Mouse (Mus musculus) forebrain, embryonic 10.5 days (tissue): ENCODE data around the gene Adam11. TPM values are rescaled to one million over a fixed set of nuclear protein-coding genes. Genes with fewer than 3 reads are reported as not detected.

ENCODE experiments used
- DNase-seq: peaks from one replicate; pipeline ENCODE4 v3.0.0-alpha.2; 2017; ENCODE audit warnings: low spot score; ENCODE audit errors: extremely low spot score
- H3K27ac ChIP-seq: fragments of 300-500 bp; sonication (generic); 2 replicates; pipeline ENCODE4 v1.5.1; 2016; ENCODE audit warnings: mild to moderate bottlenecking
- H3K27me3 ChIP-seq: fragments of 300-500 bp; sonication (generic); 2 replicates; pipeline ENCODE4 v1.6.1; 2016; ENCODE audit warnings: mild to moderate bottlenecking; ENCODE audit not compliant: poor library complexity, severe bottlenecking
- H3K36me3 ChIP-seq: fragments of 300-500 bp; sonication (generic); replicated peaks from 2 replicates; pipeline ENCODE4 v1.6.1; 2016; ENCODE audit warnings: mild to moderate bottlenecking, moderate library complexity
- H3K4me1 ChIP-seq: fragments of 300-500 bp; sonication (generic); 2 replicates; pipeline ENCODE4 v1.6.1; 2016
- H3K4me3 ChIP-seq: fragments of 300-500 bp; sonication (generic); 2 replicates; pipeline ENCODE4 v1.5.1; 2016; ENCODE audit warnings: mild to moderate bottlenecking, moderate library complexity
- H3K9me3 ChIP-seq: fragments of 300-500 bp; sonication (generic); 2 replicates; pipeline ENCODE4 v1.6.1; 2016; ENCODE audit warnings: mild to moderate bottlenecking, moderate library complexity
- WGBS: fragments of 180-500 bp; shearing (Covaris S2); methylation state at CpG from one replicate; pipeline ENCODE4 v1.1.7; 2016; 5-methylcytosine and 5-hydroxymethylcytosine counted together
- polyA plus RNA-seq: library from polyadenylated mRNA; unstranded; fragments of >200 nt; fragmentation: Nextera tagmentation; extraction: Ambion mirVana; gene quantifications from 2 replicates; pipeline ENCODE4 v1.2.1, GENCODE M21; 2016

Adam11 gene
- polyA plus RNA-seq, 1 experiment from 2014 or later = 13.2 TPM

DNA sequence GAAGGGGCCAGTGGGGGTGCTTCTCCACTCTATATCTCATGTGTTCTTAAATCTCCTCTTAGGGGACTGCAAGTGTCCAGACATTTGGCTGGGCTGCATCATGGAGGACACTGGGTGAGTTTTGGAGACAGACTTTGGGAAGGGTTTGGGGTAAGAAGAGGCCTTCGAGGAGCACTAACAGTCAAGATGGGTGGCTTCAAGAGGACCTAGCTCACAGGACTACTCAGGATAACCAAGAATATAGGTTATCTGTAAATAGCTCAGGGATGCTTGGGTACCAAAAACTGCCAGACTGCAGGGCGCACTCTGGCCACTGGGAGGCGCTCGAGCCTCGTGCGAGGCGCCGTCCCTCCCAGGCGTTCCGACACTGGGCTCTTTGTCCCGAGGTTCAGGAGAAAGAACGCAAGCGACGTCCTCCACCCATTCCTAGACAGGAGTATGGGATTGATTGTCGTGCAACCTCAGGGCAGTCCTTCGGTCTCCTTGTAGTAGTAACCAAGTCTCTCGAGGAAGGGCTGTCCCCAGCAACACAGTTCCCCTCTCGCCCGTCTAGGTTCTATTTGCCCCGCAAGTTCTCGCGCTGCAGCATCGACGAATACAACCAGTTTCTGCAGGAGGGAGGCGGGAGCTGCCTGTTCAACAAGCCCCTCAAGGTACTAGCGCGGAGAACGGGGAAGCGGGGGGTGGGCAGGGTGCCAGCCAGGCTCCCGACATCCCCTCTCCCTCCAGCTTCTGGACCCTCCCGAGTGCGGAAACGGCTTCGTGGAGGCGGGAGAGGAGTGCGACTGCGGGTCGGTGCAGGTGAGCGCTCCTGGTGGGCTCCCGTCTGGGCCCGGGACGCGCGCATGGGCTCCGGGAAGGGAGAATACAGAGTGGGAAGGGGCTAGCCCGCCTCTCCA is 12.7 kb downstream of the Adam11 start:
- Histone ChIP-seq H3K36me3 (peaks cover 21% of the 10 kb centered on the region), H3K27ac (peak overlapping the region; percentile 91), H3K27me3 (peaks cover 62% of the 10 kb centered on the region), H3K4me1 (peaks cover 84% of the 10 kb centered on the region), H3K9me3 (no peaks in the 10 kb centered on the region), H3K4me3 (peak overlapping the region; percentile 60)
- under 1% methylated on average over 46 of the region's 46 CpGs for WGBS
- DNase-seq = peak; percentile 90

DNA sequence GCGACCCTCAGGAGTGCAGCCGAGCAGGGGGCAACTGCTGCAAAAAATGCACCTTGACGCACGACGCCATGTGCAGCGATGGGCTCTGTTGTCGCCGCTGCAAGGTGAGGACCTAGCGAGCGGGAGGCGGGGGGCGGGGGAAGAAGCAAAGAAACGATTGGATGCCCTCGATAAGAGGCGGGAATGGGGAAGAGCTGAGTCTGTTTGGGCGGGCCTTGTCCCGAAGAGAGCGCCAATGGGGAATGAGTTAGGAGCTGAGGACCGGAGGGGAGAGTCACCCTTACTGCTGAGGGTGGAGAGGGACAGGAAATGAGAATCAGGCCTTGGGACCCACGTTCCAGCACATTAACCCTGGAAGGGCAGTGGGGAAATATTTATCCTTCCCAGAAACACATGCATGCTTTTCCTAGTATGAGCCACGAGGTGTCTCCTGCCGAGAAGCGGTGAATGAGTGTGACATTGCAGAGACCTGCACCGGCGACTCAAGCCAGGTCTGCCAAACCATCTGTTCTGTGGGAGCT is 13.4 kb downstream of the Adam11 start:
- WGBS = 6% methylated on average over 25 of the region's 25 CpGs
- DNase-seq = peak; percentile 89
- Histone ChIP-seq H3K27me3 (peaks cover 68% of the 10 kb centered on the region), H3K4me1 (peaks cover 84% of the 10 kb centered on the region), H3K9me3 (no peaks in the 10 kb centered on the region), H3K4me3 (peak overlapping the region; percentile 60), H3K27ac (peak overlapping the region; percentile 91), H3K36me3 (peaks cover 21% of the 10 kb centered on the region)

DNA sequence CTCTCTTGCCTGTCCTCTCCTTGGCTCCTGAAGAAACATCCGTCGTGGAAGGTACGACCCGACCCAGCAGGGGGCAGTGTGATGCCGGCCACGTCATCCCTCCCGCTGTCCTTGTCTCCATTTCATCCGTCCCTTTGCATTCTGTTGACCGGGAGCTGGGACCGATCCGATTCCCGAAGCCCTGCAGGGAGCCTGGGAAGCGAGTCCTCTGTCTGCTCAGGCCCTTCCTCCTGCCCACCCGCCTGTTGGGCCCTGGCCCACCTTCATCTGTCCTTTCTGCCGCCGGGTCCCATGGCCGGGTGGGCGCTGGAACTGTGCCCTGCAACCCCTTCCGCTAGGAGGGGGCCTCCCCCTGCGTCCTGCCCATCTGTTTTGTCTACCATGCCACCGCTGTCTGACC is 16.4 kb downstream of the Adam11 start:
- Histone ChIP-seq H3K27ac (peak overlapping the region; percentile 78), H3K4me3 (peak overlapping the region; percentile 40), H3K27me3 (peaks cover 57% of the 10 kb centered on the region), H3K9me3 (no peaks in the 10 kb centered on the region), H3K36me3 (peaks cover 21% of the 10 kb centered on the region), H3K4me1 (peaks cover 69% of the 10 kb centered on the region)
- DNase-seq = peak; percentile 60
- WGBS = 32% methylated on average over 21 of the region's 21 CpGs

- H3K27ac ChIP-seq = peak overlapping the region; percentile 78
- peak overlapping the region; percentile 40 for H3K4me3 ChIP-seq
- peaks cover 21% of the 10 kb centered on the region for H3K36me3 ChIP-seq
- H3K4me1 ChIP-seq = peaks cover 63% of the 10 kb centered on the region
- H3K27me3 ChIP-seq = peaks cover 52% of the 10 kb centered on the region
- 29% methylated on average over 14 of the region's 14 CpGs for WGBS
- H3K9me3 ChIP-seq = no peaks in the 10 kb centered on the region
- no peak for DNase-seq
Measured at GRCm38 (mm10) chr11:102778165-102778564, 16.9 kb downstream of the Adam11 start.

DNA sequence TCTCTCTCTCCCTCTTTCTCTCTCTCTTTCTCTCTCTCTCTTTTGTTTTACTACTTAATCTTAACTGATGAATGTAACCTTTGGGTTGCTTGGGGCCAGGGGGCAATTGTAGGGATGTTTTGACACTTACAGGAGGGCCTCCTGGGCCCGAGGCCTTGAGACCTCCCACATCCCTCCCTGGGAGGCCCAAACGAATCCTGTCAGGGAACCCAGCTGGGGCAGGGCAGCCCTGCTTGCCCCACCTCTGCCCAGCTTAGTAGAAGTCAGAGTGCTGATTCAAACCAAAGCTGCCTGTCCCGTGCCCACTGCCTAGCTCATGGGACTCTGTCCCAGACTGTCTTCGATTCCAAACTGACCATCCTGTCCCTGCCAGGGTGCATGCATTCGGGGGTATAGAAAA is 17.4 kb downstream of the Adam11 start:
- peaks cover 21% of the 10 kb centered on the region for H3K36me3 ChIP-seq
- H3K9me3 ChIP-seq = no peaks in the 10 kb centered on the region
- no peak for DNase-seq
- peaks cover 49% of the 10 kb centered on the region for H3K27me3 ChIP-seq
- H3K4me3 ChIP-seq = no peak overlapping the region
- peak overlapping the region; percentile 37; the same call in 1 of the 2 replicates for H3K27ac ChIP-seq
- peaks cover 59% of the 10 kb centered on the region for H3K4me1 ChIP-seq
- WGBS = 39% methylated on average over 5 of the region's 5 CpGs

DNA sequence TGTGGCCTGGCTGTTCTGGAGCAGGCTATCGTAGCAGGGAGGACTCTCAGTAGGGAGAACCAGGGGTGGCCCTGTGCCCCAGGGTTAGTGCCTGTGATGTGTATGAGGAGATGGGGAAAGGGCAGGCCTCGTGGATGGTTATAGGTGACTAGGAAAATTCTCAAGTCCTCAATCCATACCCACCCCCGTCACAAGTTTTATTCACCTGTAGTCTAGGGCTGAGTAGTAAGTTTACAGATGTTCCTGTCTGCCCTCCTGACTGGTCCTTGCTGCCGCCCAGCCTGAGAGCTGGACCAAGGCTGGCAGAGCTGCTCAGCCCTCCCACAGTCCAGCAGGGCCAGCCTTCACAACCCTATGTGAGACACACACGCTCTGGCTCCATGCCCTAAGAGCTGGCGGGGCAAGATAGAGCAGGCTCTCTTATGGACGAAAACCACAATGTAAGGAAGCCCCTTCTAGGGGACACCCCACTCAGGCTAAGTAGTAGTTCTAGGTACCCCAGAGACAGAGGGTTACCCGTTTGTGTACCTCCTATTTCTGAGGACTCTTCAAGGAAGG is 17.9 kb downstream of the Adam11 start:
- no peak for DNase-seq
- Histone ChIP-seq H3K36me3 (peaks cover 21% of the 10 kb centered on the region), H3K27ac (0 out of 2 replicates have a peak overlapping the region, but pooled peaks have one; percentile 37), H3K4me3 (no peak overlapping the region), H3K9me3 (no peaks in the 10 kb centered on the region), H3K27me3 (peaks cover 49% of the 10 kb centered on the region), H3K4me1 (peaks cover 54% of the 10 kb centered on the region)
- 84% methylated on average over 8 of the region's 8 CpGs for WGBS

DNA sequence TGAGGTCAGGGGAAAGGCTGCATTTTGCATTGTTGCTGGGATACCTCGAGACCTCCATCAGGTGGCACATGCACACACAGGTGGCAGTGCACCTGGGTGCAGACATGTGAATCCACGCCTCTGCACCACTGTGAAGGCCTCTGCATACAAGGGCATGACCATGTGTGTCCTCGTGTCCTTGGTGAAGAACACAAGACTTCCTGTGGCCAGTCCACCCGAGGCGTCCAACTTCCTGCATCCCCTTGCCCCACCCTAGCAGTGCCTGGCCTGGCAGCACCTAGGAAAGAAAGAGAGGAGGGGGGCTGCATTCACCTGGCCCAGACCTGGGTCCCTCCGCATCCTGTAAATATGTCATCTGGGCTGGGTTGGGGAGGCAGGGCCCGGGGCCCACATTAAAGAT is 18.6 kb downstream of the Adam11 start:
- Histone ChIP-seq H3K4me1 (peaks cover 47% of the 10 kb centered on the region), H3K27me3 (peaks cover 49% of the 10 kb centered on the region), H3K27ac (no peak overlapping the region), H3K9me3 (no peaks in the 10 kb centered on the region), H3K4me3 (no peak overlapping the region), H3K36me3 (peaks cover 21% of the 10 kb centered on the region)
- 87% methylated on average over 7 of the region's 7 CpGs for WGBS
- no peak for DNase-seq

DNA sequence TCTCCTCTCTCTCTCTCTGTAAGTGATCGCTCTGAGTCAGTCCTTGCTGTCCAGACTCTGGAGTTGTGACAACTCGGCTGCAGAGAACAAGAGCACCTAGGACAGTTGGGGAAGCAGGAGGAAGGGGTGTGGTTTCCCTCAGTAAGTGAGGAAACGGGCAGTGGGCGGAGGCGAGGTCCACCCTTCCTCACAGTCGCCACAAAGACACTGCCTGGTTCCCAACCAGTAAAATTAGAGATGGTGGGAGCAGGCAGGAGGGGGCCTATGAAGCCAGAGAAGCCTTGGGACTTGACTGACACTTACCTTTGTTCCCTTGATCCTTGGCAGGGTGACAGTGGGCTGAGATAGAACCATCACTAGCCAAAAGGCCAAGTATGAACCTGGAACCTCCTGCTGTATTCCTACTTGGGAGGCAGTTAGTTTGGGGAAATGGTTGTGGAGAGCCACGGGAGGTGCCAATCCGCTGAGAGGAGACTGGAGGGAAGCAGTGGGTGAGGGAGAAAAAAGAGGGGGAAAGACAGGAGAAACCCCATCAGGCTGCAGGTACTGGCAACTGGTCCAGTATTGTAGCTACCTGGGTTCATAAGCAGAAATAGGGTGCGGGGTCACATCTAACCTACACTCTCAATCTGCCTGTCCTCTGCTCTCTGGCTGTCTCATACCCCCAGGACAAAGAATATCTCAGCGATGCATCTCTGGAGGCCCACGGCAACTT is 19.2 kb downstream of the Adam11 start:
- no peak overlapping the region for H3K4me3 ChIP-seq
- H3K27ac ChIP-seq = 0 out of 2 replicates have a peak overlapping the region, but pooled peaks have one; percentile 4
- no peaks in the 10 kb centered on the region for H3K9me3 ChIP-seq
- H3K27me3 ChIP-seq = peaks cover 45% of the 10 kb centered on the region
- 55% methylated on average over 11 of the region's 11 CpGs for WGBS
- peaks cover 41% of the 10 kb centered on the region for H3K4me1 ChIP-seq
- no peak for DNase-seq
- peaks cover 21% of the 10 kb centered on the region for H3K36me3 ChIP-seq

- Histone ChIP-seq H3K4me1 (peaks cover 38% of the 10 kb centered on the region), H3K4me3 (no peak overlapping the region), H3K36me3 (peaks cover 20% of the 10 kb centered on the region), H3K27me3 (peaks cover 40% of the 10 kb centered on the region), H3K9me3 (no peaks in the 10 kb centered on the region), H3K27ac (0 out of 2 replicates have a peak overlapping the region, but pooled peaks have one; percentile 4)
- DNase-seq = no peak
- 78% methylated on average over 10 of the region's 10 CpGs for WGBS
Measured at GRCm38 (mm10) chr11:102780986-102781351, 19.7 kb downstream of the Adam11 start.

- no peak for DNase-seq
- WGBS = 88% methylated on average over 4 of the region's 4 CpGs
- peaks cover 38% of the 10 kb centered on the region for H3K4me1 ChIP-seq
Measured at GRCm38 (mm10) chr11:102781523-102781922, 20.3 kb downstream of the Adam11 start.

GRCm38 (mm10) chr11:102783443-102783842 is 22.2 kb downstream of the Adam11 start:
- H3K27me3 ChIP-seq = peaks cover 16% of the 10 kb centered on the region; the same call in 1 of the 2 replicates
- H3K9me3 ChIP-seq = no peaks in the 10 kb centered on the region
- 67% methylated on average over 7 of the region's 7 CpGs for WGBS
- H3K4me3 ChIP-seq = no peak overlapping the region
- H3K27ac ChIP-seq = no peak overlapping the region
- no peak for DNase-seq
- no peaks in the 10 kb centered on the region for H3K36me3 ChIP-seq
- peaks cover 27% of the 10 kb centered on the region for H3K4me1 ChIP-seq

More at GRCm38 (mm10) chr11:102781523-102781922, 20.3 kb downstream of the Adam11 start:
- H3K27ac ChIP-seq = no peak overlapping the region
- no peaks in the 10 kb centered on the region for H3K9me3 ChIP-seq
- H3K4me3 ChIP-seq = no peak overlapping the region
- H3K27me3 ChIP-seq = peaks cover 35% of the 10 kb centered on the region
- peaks cover 14% of the 10 kb centered on the region for H3K36me3 ChIP-seq

GRCm38 (mm10) chr11:102787688-102788177 is 26.5 kb downstream of the Adam11 start:
- Histone ChIP-seq H3K27me3 (no peaks in the 10 kb centered on the region), H3K27ac (no peak overlapping the region), H3K4me1 (peaks cover 6% of the 10 kb centered on the region), H3K9me3 (no peaks in the 10 kb centered on the region), H3K36me3 (no peaks in the 10 kb centered on the region), H3K4me3 (no peak overlapping the region)
- WGBS = 83% methylated on average over 5 of the region's 5 CpGs
- no peak for DNase-seq
